27 mouse cellular contexts compared by ENCODE assay signal in the genomic region with DNA sequence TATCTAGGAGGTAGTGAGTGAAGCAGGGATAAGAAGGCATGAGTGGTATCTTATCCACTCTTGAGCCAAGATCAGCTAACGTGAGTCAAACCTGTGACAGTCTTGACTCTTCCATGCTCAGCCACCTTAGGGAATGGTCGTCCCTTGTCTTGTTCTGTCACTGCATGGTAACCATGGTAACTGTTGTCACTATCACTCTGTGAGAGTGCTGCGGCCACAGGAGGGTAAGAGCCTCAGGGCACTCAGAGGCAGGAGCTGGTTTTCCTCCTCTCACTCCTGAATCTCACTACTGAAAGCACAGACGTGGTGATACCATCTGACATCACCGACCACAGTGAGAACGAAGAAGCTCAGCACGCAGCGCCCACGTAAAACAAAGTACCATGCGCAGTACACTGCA. TPM values are rescaled to one million over a fixed set of nuclear protein-coding genes. Genes with fewer than 3 reads are reported as not detected.
DNase-seq lines count a peak whose midpoint lies in the region; ATAC-seq lines count a peak whose summit lies in the region.
"Had no signal": no experiment of that assay in that cellular context is flagged by ENCODE, and none has a peak within 500 bp of the region (broad histone marks: within the 10 kb centered on the region; RNA-seq: fewer than 3 reads in every experiment).

No protein-coding gene starts in this region.

- H3K4me1 ChIP-seq in hindbrain, embryonic 11.5 days (replicated peaks; ENCODE audit: control insufficient read depth, insufficient read depth, low read length) = no peaks in the 10 kb centered on the region
- peaks cover 14% of the 10 kb centered on the region for H3K4me1 ChIP-seq in hindbrain, embryonic 13.5 days (replicated peaks)
- H3K4me1 ChIP-seq in midbrain, embryonic 14.5 days (ENCODE audit: control insufficient read depth, insufficient read depth, low read length) = peaks cover 8% of the 10 kb centered on the region; the same call in 1 of the 2 replicates
- H3K4me1 ChIP-seq in midbrain, embryonic 10.5 days = peaks cover 11% of the 10 kb centered on the region
- H3K4me1 ChIP-seq: liver, embryonic 15.5 days; lung, embryonic 15.5 days; neural tube, embryonic 12.5 days had no signal

- H3K9me3 ChIP-seq in hindbrain, embryonic 11.5 days (ENCODE audit: control insufficient read depth, low read length) = no peaks in the 10 kb centered on the region
- no peaks in the 10 kb centered on the region for H3K9me3 ChIP-seq in hindbrain, embryonic 13.5 days
- no peaks in the 10 kb centered on the region for H3K9me3 ChIP-seq in midbrain, embryonic 14.5 days (ENCODE audit: control insufficient read depth, low read length)
- no peaks in the 10 kb centered on the region for H3K9me3 ChIP-seq in midbrain, embryonic 10.5 days (replicated peaks)
- H3K9me3 ChIP-seq: forebrain, embryonic 10.5 days; heart, embryonic 13.5 days; limb, embryonic 10.5 days; liver, embryonic 15.5 days; lung, embryonic 15.5 days; megakaryocyte, embryonic 14.5 days; neural tube, embryonic 12.5 days; stomach, embryonic 15.5 days had no signal

- H3K4me2 ChIP-seq in hindbrain, embryonic 11.5 days (replicated peaks; ENCODE audit: low read depth, low read length) = no peak overlapping the region
- no peak overlapping the region for H3K4me2 ChIP-seq in hindbrain, embryonic 13.5 days
- H3K4me2 ChIP-seq in midbrain, embryonic 14.5 days (ENCODE audit: low read length) = no peak overlapping the region
- H3K4me2 ChIP-seq: heart, embryonic 13.5 days; liver, embryonic 15.5 days; lung, embryonic 15.5 days; neural tube, embryonic 12.5 days; stomach, embryonic 15.5 days had no signal

- no peak overlapping the region for H3K4me3 ChIP-seq in hindbrain, embryonic 11.5 days (ENCODE audit: low read depth, low read length)
- H3K4me3 ChIP-seq in hindbrain, embryonic 13.5 days = no peak overlapping the region
- no peak overlapping the region for H3K4me3 ChIP-seq in midbrain, embryonic 14.5 days (replicated peaks; ENCODE audit: low read depth, low read length)
- no peak overlapping the region for H3K4me3 ChIP-seq in midbrain, embryonic 10.5 days
- H3K4me3 ChIP-seq: forebrain, embryonic 10.5 days; heart, adult 2 months; heart, embryonic 13.5 days; limb, embryonic 10.5 days; liver, embryonic 15.5 days; lung, embryonic 15.5 days; megakaryocyte, embryonic 14.5 days; neural tube, embryonic 12.5 days; stomach, embryonic 15.5 days had no signal

- 68% methylated on average over 10 of the region's 10 CpGs for WGBS in hindbrain, embryonic 11.5 days
- 64% methylated on average over 10 of the region's 10 CpGs for WGBS in hindbrain, embryonic 13.5 days
- WGBS in midbrain, embryonic 14.5 days = 55% methylated on average over 10 of the region's 10 CpGs
- WGBS in midbrain, embryonic 10.5 days = 76% methylated on average over 10 of the region's 10 CpGs

- ATAC-seq in hindbrain, embryonic 11.5 days (ENCODE audit: low FRiP score) = no peak
- ATAC-seq in hindbrain, embryonic 13.5 days (ENCODE audit: low FRiP score) = no peak
- no peak for ATAC-seq in midbrain, embryonic 14.5 days (ENCODE audit: low FRiP score, low TSS enrichment)
- ATAC-seq in erythroblast, adult 5-6 weeks (replicated peaks; ENCODE audit: low FRiP score, poor library complexity, severe bottlenecking) = no peak
- ATAC-seq: inflammation-experienced regulatory T-cells, adult 6 months had no signal

- no peaks in the 10 kb centered on the region for H3K27me3 ChIP-seq in hindbrain, embryonic 11.5 days (ENCODE audit: control insufficient read depth, insufficient read depth, low read length)
- peaks cover 12% of the 10 kb centered on the region; the same call in 1 of the 2 replicates for H3K27me3 ChIP-seq in hindbrain, embryonic 13.5 days
- no peaks in the 10 kb centered on the region for H3K27me3 ChIP-seq in midbrain, embryonic 14.5 days (ENCODE audit: control insufficient read depth, insufficient read depth, low read length)
- peaks cover 11% of the 10 kb centered on the region; the same call in 1 of the 2 replicates for H3K27me3 ChIP-seq in midbrain, embryonic 10.5 days (ENCODE audit: low read depth, poor library complexity, severe bottlenecking)
- H3K27me3 ChIP-seq: lung, embryonic 15.5 days had no signal

- H3K36me3 ChIP-seq in hindbrain, embryonic 11.5 days (ENCODE audit: control insufficient read depth, insufficient read depth, low read length) = no peaks in the 10 kb centered on the region
- no peaks in the 10 kb centered on the region for H3K36me3 ChIP-seq in hindbrain, embryonic 13.5 days
- H3K36me3 ChIP-seq in midbrain, embryonic 14.5 days (ENCODE audit: control insufficient read depth, insufficient read depth, low read length) = no peaks in the 10 kb centered on the region
- H3K36me3 ChIP-seq in midbrain, embryonic 10.5 days = no peaks in the 10 kb centered on the region
- H3K36me3 ChIP-seq: forebrain, embryonic 10.5 days; heart, embryonic 13.5 days; limb, embryonic 10.5 days; liver, embryonic 15.5 days; lung, embryonic 15.5 days; neural tube, embryonic 12.5 days; stomach, embryonic 15.5 days had no signal

- DNase-seq in embryo, embryonic 11 days = peak; percentile 18
- DNase-seq in embryo, embryonic 9.5 days (ENCODE audit: extremely low spot score) = no peak
- DNase-seq in hindbrain, embryonic 11.5 days (ENCODE audit: low spot score) = peak; percentile 10
- peak; percentile 55 for DNase-seq in midbrain, embryonic 14.5 days
- DNase-seq in midbrain, embryonic 10.5 days (ENCODE audit: low spot score) = no peak
- DNase-seq in retina, postnatal 1 day = peak; percentile 75
- DNase-seq: cerebellum, adult 9-11 months; gastrocnemius, postnatal 14 days; heart, adult 2 months; kidney, adult 2 months; kidney, postnatal 10 days; liver; lung, postnatal 36 days; thymus, postnatal 25 days had no signal

- no peak overlapping the region for H3K9ac ChIP-seq in hindbrain, embryonic 11.5 days (ENCODE audit: low read depth, low read length)
- H3K9ac ChIP-seq in hindbrain, embryonic 13.5 days = no peak overlapping the region
- no peak overlapping the region for H3K9ac ChIP-seq in midbrain, embryonic 14.5 days (replicated peaks; ENCODE audit: low read length)
- H3K9ac ChIP-seq: heart, embryonic 13.5 days; liver, embryonic 15.5 days; lung, embryonic 15.5 days; neural tube, embryonic 12.5 days; stomach, embryonic 15.5 days had no signal

- H3K27ac ChIP-seq in hindbrain, embryonic 11.5 days (ENCODE audit: low read depth, low read length) = no peak overlapping the region
- no peak overlapping the region for H3K27ac ChIP-seq in hindbrain, embryonic 13.5 days
- H3K27ac ChIP-seq in midbrain, embryonic 14.5 days (replicated peaks; ENCODE audit: low read depth, low read length) = no peak overlapping the region
- no peak overlapping the region for H3K27ac ChIP-seq in midbrain, embryonic 10.5 days (replicated peaks)
- H3K27ac ChIP-seq: forebrain, embryonic 10.5 days; heart, adult 2 months; heart, embryonic 13.5 days; limb, embryonic 10.5 days; liver, embryonic 15.5 days; lung, embryonic 15.5 days; neural tube, embryonic 12.5 days; stomach, embryonic 15.5 days had no signal

RNA-seq across cellular contexts. Expression of a gene that starts 19.7 kb away (rescaled TPM):
- polyA plus RNA-seq in hindbrain, embryonic 11.5 days (2014; fragmentation: Nextera tagmentation; extraction: Ambion mirVana) = 0.11 and 0.31 TPM in 2 replicates
- polyA plus RNA-seq in hindbrain, embryonic 13.5 days (2015; fragmentation: Nextera tagmentation; extraction: Ambion mirVana) = 1.2 and 2.0 TPM in 2 replicates
- 3.5 and 6.4 TPM in 2 replicates for polyA plus RNA-seq in midbrain, embryonic 14.5 days (2014; fragmentation: Nextera tagmentation; extraction: Ambion mirVana)
- 0.07 TPM in 1 of 2 replicates, not detected in the other for polyA plus RNA-seq in midbrain, embryonic 10.5 days (2016; fragmentation: Nextera tagmentation; extraction: Ambion mirVana)
- total RNA-seq in erythroblast, adult 5-6 weeks (2015; ENCODE audit: low replicate concordance) = not detected in 2 replicates
- total RNA-seq in erythroblast, adult 5-6 weeks (2017; ENCODE audit: low replicate concordance) = not detected in 2 replicates
- polyA plus RNA-seq: inflammation-experienced regulatory T-cells, adult 6 months; limb, embryonic 10.5 days; liver, embryonic 15.5 days had no signal

RNA-seq across cellular contexts. Expression of a gene that starts 24.1 kb away (rescaled TPM):
- polyA plus RNA-seq in hindbrain, embryonic 11.5 days (2014; fragmentation: Nextera tagmentation; extraction: Ambion mirVana) = 0.09 TPM in 1 of 2 replicates, not detected in the other
- polyA plus RNA-seq in hindbrain, embryonic 13.5 days (2015; fragmentation: Nextera tagmentation; extraction: Ambion mirVana) = 0.05 TPM in 1 of 2 replicates, not detected in the other
- not detected in 2 replicates for polyA plus RNA-seq in midbrain, embryonic 14.5 days (2014; fragmentation: Nextera tagmentation; extraction: Ambion mirVana)
- polyA plus RNA-seq in midbrain, embryonic 10.5 days (2016; fragmentation: Nextera tagmentation; extraction: Ambion mirVana) = 0.02 TPM in 1 of 2 replicates, not detected in the other
- not detected in 2 replicates for total RNA-seq in erythroblast, adult 5-6 weeks (2015; ENCODE audit: low replicate concordance)
- total RNA-seq in erythroblast, adult 5-6 weeks (2017; ENCODE audit: low replicate concordance) = not detected in 2 replicates
- total RNA-seq: gastrocnemius, postnatal 14 days; heart, adult 2 months; heart, postnatal 25 days; left cerebral cortex, adult 8-10 months had no signal
- polyA plus RNA-seq: heart, adult 2 months; heart, embryonic 13.5 days; inflammation-experienced regulatory T-cells, adult 6 months; kidney, adult 2 months; liver, embryonic 15.5 days; lung, embryonic 15.5 days; stomach, embryonic 15.5 days had no signal

RNA-seq across cellular contexts. Expression of a gene that starts 49.1 kb away (rescaled TPM):
- not detected in 2 replicates for polyA plus RNA-seq in hindbrain, embryonic 11.5 days (2014; fragmentation: Nextera tagmentation; extraction: Ambion mirVana)
- polyA plus RNA-seq in hindbrain, embryonic 13.5 days (2015; fragmentation: Nextera tagmentation; extraction: Ambion mirVana) = not detected in 2 replicates
- not detected in 2 replicates for polyA plus RNA-seq in midbrain, embryonic 14.5 days (2014; fragmentation: Nextera tagmentation; extraction: Ambion mirVana)
- not detected in 2 replicates for polyA plus RNA-seq in midbrain, embryonic 10.5 days (2016; fragmentation: Nextera tagmentation; extraction: Ambion mirVana)
- not detected in 2 replicates for total RNA-seq in erythroblast, adult 5-6 weeks (2015; ENCODE audit: low replicate concordance)
- total RNA-seq in erythroblast, adult 5-6 weeks (2017; ENCODE audit: low replicate concordance) = not detected in 2 replicates
- total RNA-seq: gastrocnemius, postnatal 14 days; heart, adult 2 months; heart, postnatal 25 days; left cerebral cortex, adult 8-10 months had no signal
- polyA plus RNA-seq: forebrain, embryonic 10.5 days; limb, embryonic 10.5 days; liver, embryonic 15.5 days; neural tube, embryonic 12.5 days had no signal

Comparison
In these comparisons a context has a peak if more than half of its experiments do, and no peak if none do; other contexts are left out.
1. DNase-seq: peak in embryo, embryonic 11 days (single experiment), hindbrain, embryonic 11.5 days (single experiment), midbrain, embryonic 14.5 days (single experiment) and retina, postnatal 1 day (single experiment); none in embryo, embryonic 9.5 days (single experiment) and midbrain, embryonic 10.5 days (single experiment).